Mouse (Mus musculus): ENCODE measurements at regions not wholly inside any gene's neighbourhood (a gene's known extent, or its start where the extent isn't known, plus 50 kb on each side); places are given as distances from the start of the nearest gene placed in this dataset.

DNA sequence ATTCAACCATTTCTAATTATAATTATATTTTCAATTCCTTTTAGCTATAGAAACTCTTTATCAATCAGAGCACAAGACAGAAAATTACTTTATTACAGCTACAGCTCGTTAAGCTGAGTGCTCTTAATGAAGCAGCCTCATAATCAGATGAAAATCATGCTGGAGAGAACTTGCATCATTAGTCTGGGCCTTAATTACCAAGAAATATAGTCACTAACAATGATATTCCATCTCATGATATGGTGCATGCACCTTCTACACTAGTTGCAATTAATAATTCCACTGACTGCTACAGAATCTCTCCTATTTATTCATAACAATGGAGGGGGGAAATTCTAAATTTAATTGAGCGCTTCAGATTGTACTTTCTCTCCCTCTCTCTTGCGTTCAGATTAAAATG is 393.5 kb upstream of the Spred2 start:
- no peak for ATAC-seq
- no peaks in the 10 kb centered on the region for H3K9me3 ChIP-seq (ENCODE audit: low read length)
- no peaks in the 10 kb centered on the region for H3K27me3 ChIP-seq (ENCODE audit: insufficient read depth, low read length)
- no peak overlapping the region for H3K27ac ChIP-seq (ENCODE audit: low read depth)
- H3K36me3 ChIP-seq (replicated peaks; ENCODE audit: insufficient read depth, low read length) = no peaks in the 10 kb centered on the region
- DNase-seq = no peak
- no peak overlapping the region for H3K9ac ChIP-seq (replicated peaks)
- H3K4me1 ChIP-seq (ENCODE audit: insufficient read depth) = no peaks in the 10 kb centered on the region
- WGBS (ENCODE audit: insufficient replicate concordance) = 79% methylated on average over 3 of the region's 3 CpGs
- no peak overlapping the region for H3K4me2 ChIP-seq (ENCODE audit: low read depth, low read length)
- TF ChIP-seq EP300 (IDR thresholded peaks at IDR 0.05; ENCODE audit: low read depth) (no peak), CTCF (IDR thresholded peaks at IDR 0.05; ENCODE audit: low read depth) (no peak)
- no peak overlapping the region for H3K4me3 ChIP-seq (ENCODE audit: low read depth, low read length)

DNA sequence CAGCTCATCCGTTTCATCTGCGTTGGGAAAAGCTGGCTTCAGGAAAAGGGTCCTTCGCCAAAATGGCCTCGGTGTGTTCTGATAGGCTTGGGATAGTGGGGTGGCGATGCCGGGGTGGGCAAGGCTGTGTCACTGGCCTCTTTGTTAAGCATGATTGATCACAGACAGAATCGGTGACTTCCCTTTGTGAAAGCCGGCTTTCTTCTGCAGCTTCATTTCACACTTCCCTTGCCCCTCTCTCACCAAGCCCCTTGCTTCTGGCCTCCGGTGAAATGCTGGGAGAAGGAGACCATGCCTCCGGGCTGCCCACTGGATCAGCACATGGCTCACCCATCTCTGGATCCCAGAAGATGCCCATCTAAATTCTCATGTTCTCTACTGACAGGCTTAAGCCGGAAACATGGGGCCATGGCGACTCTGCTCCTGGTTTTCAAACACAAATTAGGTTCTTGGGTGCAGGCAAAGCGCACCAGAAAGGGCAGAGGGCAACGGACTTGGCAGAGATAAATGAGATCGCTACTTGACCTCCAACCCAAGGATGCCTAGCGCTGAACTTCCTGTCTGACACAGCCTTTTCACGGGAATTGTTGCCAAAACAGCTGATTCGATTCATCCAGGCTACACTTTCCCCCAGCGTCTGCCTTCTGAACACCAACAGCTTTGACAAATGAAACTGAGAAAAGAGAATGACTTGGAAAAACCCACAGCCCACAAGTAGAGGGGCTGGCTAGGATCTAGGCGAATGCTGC is 392.7 kb upstream of the Spred2 start:
- no peaks in the 10 kb centered on the region for H3K4me1 ChIP-seq (ENCODE audit: insufficient read depth)
- no peak overlapping the region for H3K27ac ChIP-seq (ENCODE audit: low read depth)
- no peak overlapping the region for H3K9ac ChIP-seq (replicated peaks)
- 40% methylated on average over 20 of the region's 20 CpGs for WGBS (ENCODE audit: insufficient replicate concordance)
- no peaks in the 10 kb centered on the region for H3K27me3 ChIP-seq (ENCODE audit: insufficient read depth, low read length)
- ATAC-seq (no peak), DNase-seq (no peak)
- no peak overlapping the region for H3K4me3 ChIP-seq (ENCODE audit: low read depth, low read length)
- TF ChIP-seq CTCF (IDR thresholded peaks at IDR 0.05; ENCODE audit: low read depth) = no peak
- TF ChIP-seq EP300 (IDR thresholded peaks at IDR 0.05; ENCODE audit: low read depth) = no peak
- no peaks in the 10 kb centered on the region for H3K36me3 ChIP-seq (replicated peaks; ENCODE audit: insufficient read depth, low read length)
- peak overlapping the region; percentile 4; the same call in 1 of the 2 replicates for H3K4me2 ChIP-seq (ENCODE audit: low read depth, low read length)
- H3K9me3 ChIP-seq (ENCODE audit: low read length) = no peaks in the 10 kb centered on the region

GRCm38 (mm10) chr11:19532867-19533266 is 391.3 kb upstream of the Spred2 start:
- no peak overlapping the region for H3K4me2 ChIP-seq (ENCODE audit: low read depth, low read length)
- no peak for TF ChIP-seq CTCF (IDR thresholded peaks at IDR 0.05; ENCODE audit: low read depth)
- TF ChIP-seq EP300 (IDR thresholded peaks at IDR 0.05; ENCODE audit: low read depth) = no peak
- no peaks in the 10 kb centered on the region for H3K36me3 ChIP-seq (replicated peaks; ENCODE audit: insufficient read depth, low read length)
- H3K27ac ChIP-seq (ENCODE audit: low read depth) = no peak overlapping the region
- no peak for ATAC-seq
- H3K27me3 ChIP-seq (ENCODE audit: insufficient read depth, low read length) = no peaks in the 10 kb centered on the region
- no peak for DNase-seq
- H3K9ac ChIP-seq (replicated peaks) = no peak overlapping the region
- H3K9me3 ChIP-seq (ENCODE audit: low read length) = no peaks in the 10 kb centered on the region
- WGBS (ENCODE audit: insufficient replicate concordance) = 82% methylated on average over 7 of the region's 7 CpGs
- H3K4me1 ChIP-seq (ENCODE audit: insufficient read depth) = no peaks in the 10 kb centered on the region
- H3K4me3 ChIP-seq (ENCODE audit: low read depth, low read length) = no peak overlapping the region

- TF ChIP-seq EP300 (IDR thresholded peaks at IDR 0.05; ENCODE audit: low read depth) (no peak), CTCF (IDR thresholded peaks at IDR 0.05; ENCODE audit: low read depth) (peak; percentile 32)
- no peaks in the 10 kb centered on the region for H3K9me3 ChIP-seq (ENCODE audit: low read length)
- no peak overlapping the region for H3K4me2 ChIP-seq (ENCODE audit: low read depth, low read length)
- no peak for ATAC-seq
- no peak overlapping the region for H3K9ac ChIP-seq (replicated peaks)
- H3K4me3 ChIP-seq (ENCODE audit: low read depth, low read length) = no peak overlapping the region
- WGBS (ENCODE audit: insufficient replicate concordance) = 56% methylated on average over 1 of the region's 1 CpGs
- H3K27me3 ChIP-seq (ENCODE audit: insufficient read depth, low read length) = no peaks in the 10 kb centered on the region
- DNase-seq = no peak
- H3K27ac ChIP-seq (ENCODE audit: low read depth) = no peak overlapping the region
- no peaks in the 10 kb centered on the region for H3K4me1 ChIP-seq (ENCODE audit: insufficient read depth)
- H3K36me3 ChIP-seq (replicated peaks; ENCODE audit: insufficient read depth, low read length) = no peaks in the 10 kb centered on the region
These were observed 390.5 kb upstream of the Spred2 start for GRCm38 (mm10) chr11:19533701-19534100.

- WGBS (ENCODE audit: insufficient replicate concordance) = 81% methylated on average over 1 of the region's 1 CpGs
- ATAC-seq = no peak
These were observed 389.0 kb upstream of the Spred2 start for GRCm38 (mm10) chr11:19535215-19535614.

DNA sequence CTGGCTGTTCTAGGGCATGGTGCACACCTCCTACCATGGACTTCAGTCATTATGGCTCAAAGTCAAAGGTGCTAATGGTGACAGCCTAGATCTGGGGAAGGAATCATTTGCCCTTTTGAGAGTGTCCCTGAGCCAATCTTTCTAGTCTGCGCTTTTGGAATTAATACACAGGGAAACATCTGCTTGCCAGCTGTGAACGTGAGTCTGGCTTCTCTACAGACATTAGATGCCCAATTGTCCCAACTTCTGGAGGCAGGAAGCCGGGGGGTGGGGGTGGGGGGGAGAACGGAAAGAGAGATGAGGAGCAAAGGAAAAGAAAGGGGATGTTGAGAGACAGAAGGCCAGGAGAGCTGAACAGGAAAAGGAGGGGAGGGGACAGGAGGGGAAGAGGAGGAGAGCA is 377.9 kb upstream of the Spred2 start:
- H3K27ac ChIP-seq (ENCODE audit: low read depth) = no peak overlapping the region
- no peak overlapping the region for H3K4me3 ChIP-seq (ENCODE audit: low read depth, low read length)
- DNase-seq (no peak), ATAC-seq (no peak)
- H3K4me2 ChIP-seq (ENCODE audit: low read depth, low read length) = no peak overlapping the region
- H3K36me3 ChIP-seq (replicated peaks; ENCODE audit: insufficient read depth, low read length) = no peaks in the 10 kb centered on the region
- WGBS (ENCODE audit: insufficient replicate concordance) = 44% methylated on average over 4 of the region's 4 CpGs
- no peaks in the 10 kb centered on the region for H3K4me1 ChIP-seq (ENCODE audit: insufficient read depth)
- H3K9ac ChIP-seq (replicated peaks) = no peak overlapping the region
- no peak for TF ChIP-seq EP300 (IDR thresholded peaks at IDR 0.05; ENCODE audit: low read depth)
- TF ChIP-seq CTCF (IDR thresholded peaks at IDR 0.05; ENCODE audit: low read depth) = no peak
- no peaks in the 10 kb centered on the region for H3K9me3 ChIP-seq (ENCODE audit: low read length)
- no peaks in the 10 kb centered on the region for H3K27me3 ChIP-seq (ENCODE audit: insufficient read depth, low read length)

More at GRCm38 (mm10) chr11:19535215-19535614, 389.0 kb upstream of the Spred2 start:
- Histone ChIP-seq H3K27ac (ENCODE audit: low read depth) (no peak overlapping the region), H3K36me3 (replicated peaks; ENCODE audit: insufficient read depth, low read length) (no peaks in the 10 kb centered on the region), H3K4me3 (ENCODE audit: low read depth, low read length) (no peak overlapping the region), H3K4me1 (ENCODE audit: insufficient read depth) (no peaks in the 10 kb centered on the region), H3K9ac (replicated peaks) (no peak overlapping the region), H3K4me2 (ENCODE audit: low read depth, low read length) (no peak overlapping the region), H3K27me3 (ENCODE audit: insufficient read depth, low read length) (no peaks in the 10 kb centered on the region), H3K9me3 (ENCODE audit: low read length) (no peaks in the 10 kb centered on the region)
- peak; percentile 28; the same call in 1 of the 2 replicates for TF ChIP-seq CTCF (IDR thresholded peaks at IDR 0.05; ENCODE audit: low read depth)
- no peak for TF ChIP-seq EP300 (IDR thresholded peaks at IDR 0.05; ENCODE audit: low read depth)
- no peak for DNase-seq
